Mouse (Mus musculus) lung, postnatal 0 days (tissue): ENCODE measurements at regions not wholly inside any gene's neighbourhood (a gene's known extent, or its start where the extent isn't known, plus 50 kb on each side); places are given as distances from the start of the nearest gene placed in this dataset.

Experiments used
- CTCF ChIP-seq: IDR thresholded peaks from 2 replicates; pipeline ENCODE4 v1.5.1; 2016; ENCODE audit warnings: antibody characterized with exemption, mild to moderate bottlenecking
- EP300 ChIP-seq: IDR thresholded peaks from 2 replicates; pipeline ENCODE4 v1.6.1; 2016; ENCODE audit warnings: antibody characterized with exemption, mild to moderate bottlenecking, control low read depth

DNA sequence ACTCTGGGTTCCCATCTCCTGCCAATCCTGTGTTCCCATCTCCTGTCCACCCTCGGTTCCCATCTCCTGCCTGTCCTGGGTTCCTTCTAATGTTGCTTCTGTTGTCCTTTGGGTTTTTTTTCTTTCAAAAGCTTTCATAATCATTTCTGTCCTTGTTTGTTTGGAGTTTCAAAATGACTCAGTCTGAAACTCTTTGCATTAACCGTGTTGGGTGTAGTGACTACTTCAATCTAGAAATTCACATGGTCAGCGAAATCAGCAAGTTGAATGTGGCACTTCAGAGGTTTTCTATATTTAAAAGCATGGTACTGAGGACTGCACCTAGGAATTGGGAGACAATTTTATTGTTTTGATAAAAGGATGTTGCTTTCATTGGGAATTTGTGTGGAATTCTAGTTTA is 280.7 kb downstream of the Gm5447 start:
- TF ChIP-seq CTCF (no peak), EP300 (no peak)
